Mouse (Mus musculus): ENCODE data around the gene Tdrd1.
A peak's percentile ranks its signal among the peaks of the same experiment; 100 is the strongest.

GRCm38 (mm10) chr19:56811590-56811989 lies 14.4 kb upstream of the Tdrd1 start:
- TF ChIP-seq EP300 (optimal IDR thresholded peaks at IDR 0.05) (no peak), CTCF (IDR thresholded peaks at IDR 0.05; ENCODE audit: low read depth) (peak; percentile 84)

All from stomach, postnatal 0 days (tissue).